Mouse (Mus musculus): Measurements from ENCODE around the gene Fat1. TPM values are rescaled to one million over a fixed set of nuclear protein-coding genes. Genes with fewer than 3 reads are reported as not detected.

The Fat1 gene
- polyA plus RNA-seq, 1 experiment from 2014 or later: 23.1 TPM

- no peak overlapping the region for H3K27ac ChIP-seq (ENCODE audit: low read depth, low read length)
- H3K27me3 ChIP-seq (ENCODE audit: control insufficient read depth, insufficient read depth, low read length): no peaks in the 10 kb centered on the region
- H3K4me3 ChIP-seq (ENCODE audit: low read depth, low read length): no peak overlapping the region
- H3K4me2 ChIP-seq: no peak overlapping the region
- no peaks in the 10 kb centered on the region for H3K9me3 ChIP-seq (ENCODE audit: control insufficient read depth, low read length)
- no peak for DNase-seq (ENCODE audit: low spot score, missing footprints)
- no peak overlapping the region for H3K9ac ChIP-seq (ENCODE audit: low read length)
- WGBS: 26% methylated on average over 4 of the region's 4 CpGs
- peaks cover 60% of the 10 kb centered on the region for H3K4me1 ChIP-seq (ENCODE audit: control insufficient read depth, insufficient read depth, low read length)
- ATAC-seq (ENCODE audit: low FRiP score): no peak
- H3K36me3 ChIP-seq (ENCODE audit: control insufficient read depth, insufficient read depth, low read length): no peaks in the 10 kb centered on the region
Observed at GRCm38 (mm10) chr8:44993376-44993775, 58.1 kb downstream of the Fat1 start.

- Histone ChIP-seq H3K4me1 (ENCODE audit: control insufficient read depth, insufficient read depth, low read length) (peaks cover 74% of the 10 kb centered on the region), H3K9ac (ENCODE audit: low read length) (no peak overlapping the region), H3K27ac (ENCODE audit: low read depth, low read length) (no peak overlapping the region), H3K27me3 (ENCODE audit: control insufficient read depth, insufficient read depth, low read length) (no peaks in the 10 kb centered on the region), H3K4me3 (ENCODE audit: low read depth, low read length) (no peak overlapping the region), H3K9me3 (ENCODE audit: control insufficient read depth, low read length) (no peaks in the 10 kb centered on the region), H3K36me3 (ENCODE audit: control insufficient read depth, insufficient read depth, low read length) (no peaks in the 10 kb centered on the region), H3K4me2 (no peak overlapping the region)
- WGBS: 5% methylated on average over 3 of the region's 3 CpGs
- no peak for ATAC-seq (ENCODE audit: low FRiP score)
- DNase-seq (ENCODE audit: low spot score, missing footprints): no peak
Observed at GRCm38 (mm10) chr8:44996493-44996892, 61.2 kb downstream of the Fat1 start.

- ATAC-seq (ENCODE audit: low FRiP score) (no peak), DNase-seq (ENCODE audit: low spot score, missing footprints) (no peak)
- no peak overlapping the region for H3K4me2 ChIP-seq
- no peak overlapping the region for H3K9ac ChIP-seq (ENCODE audit: low read length)
- H3K9me3 ChIP-seq (ENCODE audit: control insufficient read depth, low read length): no peaks in the 10 kb centered on the region
- no peak overlapping the region for H3K27ac ChIP-seq (ENCODE audit: low read depth, low read length)
- H3K4me3 ChIP-seq (ENCODE audit: low read depth, low read length): no peak overlapping the region
- H3K36me3 ChIP-seq (ENCODE audit: control insufficient read depth, insufficient read depth, low read length): no peaks in the 10 kb centered on the region
- peaks cover 73% of the 10 kb centered on the region for H3K4me1 ChIP-seq (ENCODE audit: control insufficient read depth, insufficient read depth, low read length)
- no peaks in the 10 kb centered on the region for H3K27me3 ChIP-seq (ENCODE audit: control insufficient read depth, insufficient read depth, low read length)
- 67% methylated on average over 3 of the region's 3 CpGs for WGBS
Observed at GRCm38 (mm10) chr8:44997321-44997720, 62.1 kb downstream of the Fat1 start.

- 43% methylated on average over 6 of the region's 6 CpGs for WGBS
- Histone ChIP-seq H3K27me3 (ENCODE audit: control insufficient read depth, insufficient read depth, low read length) (no peaks in the 10 kb centered on the region), H3K4me2 (peak overlapping the region; percentile 12; the same call in 1 of the 2 replicates), H3K4me3 (ENCODE audit: low read depth, low read length) (no peak overlapping the region), H3K9me3 (ENCODE audit: control insufficient read depth, low read length) (no peaks in the 10 kb centered on the region), H3K36me3 (ENCODE audit: control insufficient read depth, insufficient read depth, low read length) (no peaks in the 10 kb centered on the region), H3K4me1 (ENCODE audit: control insufficient read depth, insufficient read depth, low read length) (peaks cover 74% of the 10 kb centered on the region), H3K27ac (ENCODE audit: low read depth, low read length) (no peak overlapping the region; the same call in 1 of the 2 replicates), H3K9ac (ENCODE audit: low read length) (no peak overlapping the region)
- no peak for ATAC-seq (ENCODE audit: low FRiP score)
- DNase-seq (ENCODE audit: low spot score, missing footprints): no peak
Observed at GRCm38 (mm10) chr8:44997829-44998228, 62.6 kb downstream of the Fat1 start.

GRCm38 (mm10) chr8:44998275-44998674, 63.0 kb downstream of the Fat1 start:
- DNase-seq (ENCODE audit: low spot score, missing footprints) (peak; percentile 91), ATAC-seq (ENCODE audit: low FRiP score) (no peak)
- Histone ChIP-seq H3K27me3 (ENCODE audit: control insufficient read depth, insufficient read depth, low read length) (no peaks in the 10 kb centered on the region), H3K27ac (ENCODE audit: low read depth, low read length) (peak overlapping the region; percentile 79), H3K9ac (ENCODE audit: low read length) (no peak overlapping the region), H3K4me2 (peak overlapping the region; percentile 12), H3K4me3 (ENCODE audit: low read depth, low read length) (no peak overlapping the region), H3K9me3 (ENCODE audit: control insufficient read depth, low read length) (no peaks in the 10 kb centered on the region), H3K4me1 (ENCODE audit: control insufficient read depth, insufficient read depth, low read length) (peaks cover 74% of the 10 kb centered on the region), H3K36me3 (ENCODE audit: control insufficient read depth, insufficient read depth, low read length) (no peaks in the 10 kb centered on the region)
- WGBS: 23% methylated on average over 9 of the region's 9 CpGs

GRCm38 (mm10) chr8:44998681-44999277, 63.5 kb downstream of the Fat1 start:
- H3K9me3 ChIP-seq (ENCODE audit: control insufficient read depth, low read length): no peaks in the 10 kb centered on the region
- peak overlapping the region; percentile 21; the same call in 1 of the 2 replicates for H3K9ac ChIP-seq (ENCODE audit: low read length)
- no peaks in the 10 kb centered on the region for H3K27me3 ChIP-seq (ENCODE audit: control insufficient read depth, insufficient read depth, low read length)
- peak overlapping the region; percentile 79 for H3K27ac ChIP-seq (ENCODE audit: low read depth, low read length)
- no peaks in the 10 kb centered on the region for H3K36me3 ChIP-seq (ENCODE audit: control insufficient read depth, insufficient read depth, low read length)
- peak overlapping the region; percentile 12 for H3K4me2 ChIP-seq
- ATAC-seq (ENCODE audit: low FRiP score) (peak; percentile 93), DNase-seq (ENCODE audit: low spot score, missing footprints) (peak; percentile 96)
- H3K4me3 ChIP-seq (ENCODE audit: low read depth, low read length): no peak overlapping the region
- WGBS: 8% methylated on average over 11 of the region's 11 CpGs
- peaks cover 74% of the 10 kb centered on the region for H3K4me1 ChIP-seq (ENCODE audit: control insufficient read depth, insufficient read depth, low read length)

GRCm38 (mm10) chr8:45001577-45002197, 66.4 kb downstream of the Fat1 start:
- H3K27ac ChIP-seq (ENCODE audit: low read depth, low read length): no peak overlapping the region

GRCm38 (mm10) chr8:45002686-45003085, 67.4 kb downstream of the Fat1 start:
- H3K4me1 ChIP-seq (ENCODE audit: control insufficient read depth, insufficient read depth, low read length): peaks cover 42% of the 10 kb centered on the region
- no peak overlapping the region for H3K4me3 ChIP-seq (ENCODE audit: low read depth, low read length)
- ATAC-seq (ENCODE audit: low FRiP score) (no peak), DNase-seq (ENCODE audit: low spot score, missing footprints) (no peak)
- H3K9ac ChIP-seq (ENCODE audit: low read length): no peak overlapping the region
- H3K9me3 ChIP-seq (ENCODE audit: control insufficient read depth, low read length): no peaks in the 10 kb centered on the region
- no peaks in the 10 kb centered on the region for H3K36me3 ChIP-seq (ENCODE audit: control insufficient read depth, insufficient read depth, low read length)
- no peaks in the 10 kb centered on the region for H3K27me3 ChIP-seq (ENCODE audit: control insufficient read depth, insufficient read depth, low read length)
- H3K4me2 ChIP-seq: no peak overlapping the region
- 44% methylated on average over 4 of the region's 4 CpGs for WGBS
- H3K27ac ChIP-seq (ENCODE audit: low read depth, low read length): no peak overlapping the region

More at GRCm38 (mm10) chr8:45001577-45002197, 66.4 kb downstream of the Fat1 start:
- H3K4me3 ChIP-seq (ENCODE audit: low read depth, low read length): no peak overlapping the region
- H3K4me2 ChIP-seq: no peak overlapping the region
- H3K9me3 ChIP-seq (ENCODE audit: control insufficient read depth, low read length): no peaks in the 10 kb centered on the region
- no peak for DNase-seq (ENCODE audit: low spot score, missing footprints)
- peaks cover 51% of the 10 kb centered on the region for H3K4me1 ChIP-seq (ENCODE audit: control insufficient read depth, insufficient read depth, low read length)
- H3K27me3 ChIP-seq (ENCODE audit: control insufficient read depth, insufficient read depth, low read length): no peaks in the 10 kb centered on the region
- WGBS: 38% methylated on average over 8 of the region's 8 CpGs
- H3K36me3 ChIP-seq (ENCODE audit: control insufficient read depth, insufficient read depth, low read length): no peaks in the 10 kb centered on the region
- no peak overlapping the region for H3K9ac ChIP-seq (ENCODE audit: low read length)
- ATAC-seq (ENCODE audit: low FRiP score): no peak

GRCm38 (mm10) chr8:45004021-45004420, 68.8 kb downstream of the Fat1 start:
- no peaks in the 10 kb centered on the region for H3K9me3 ChIP-seq (ENCODE audit: control insufficient read depth, low read length)
- no peak overlapping the region for H3K4me2 ChIP-seq
- no peak overlapping the region for H3K27ac ChIP-seq (ENCODE audit: low read depth, low read length)
- 75% methylated on average over 3 of the region's 3 CpGs for WGBS
- ATAC-seq (ENCODE audit: low FRiP score) (no peak), DNase-seq (ENCODE audit: low spot score, missing footprints) (no peak)
- no peak overlapping the region for H3K9ac ChIP-seq (ENCODE audit: low read length)
- no peak overlapping the region for H3K4me3 ChIP-seq (ENCODE audit: low read depth, low read length)
- H3K36me3 ChIP-seq (ENCODE audit: control insufficient read depth, insufficient read depth, low read length): no peaks in the 10 kb centered on the region
- no peaks in the 10 kb centered on the region for H3K27me3 ChIP-seq (ENCODE audit: control insufficient read depth, insufficient read depth, low read length)
- H3K4me1 ChIP-seq (ENCODE audit: control insufficient read depth, insufficient read depth, low read length): peaks cover 31% of the 10 kb centered on the region

Measured in midbrain, embryonic 11.5 days (tissue).